Mouse (Mus musculus) embryonic fibroblast, embryonic 13.5 days (primary cell): ENCODE measurements around the gene Kcnq1.

Experiments used
- CTCF ChIP-seq: IDR thresholded peaks from 2 replicates; pipeline ENCODE4 v1.5.1; 2011; ENCODE audit warnings: mild to moderate bottlenecking, control low read depth, low read length, moderate library complexity, borderline replicate concordance; ENCODE audit not compliant: insufficient read depth
- POLR2A ChIP-seq: IDR thresholded peaks from 2 replicates; pipeline ENCODE4 v1.6.1; 2011; ENCODE audit warnings: low read depth, mild to moderate bottlenecking, control low read depth, low read length, moderate library complexity

DNA sequence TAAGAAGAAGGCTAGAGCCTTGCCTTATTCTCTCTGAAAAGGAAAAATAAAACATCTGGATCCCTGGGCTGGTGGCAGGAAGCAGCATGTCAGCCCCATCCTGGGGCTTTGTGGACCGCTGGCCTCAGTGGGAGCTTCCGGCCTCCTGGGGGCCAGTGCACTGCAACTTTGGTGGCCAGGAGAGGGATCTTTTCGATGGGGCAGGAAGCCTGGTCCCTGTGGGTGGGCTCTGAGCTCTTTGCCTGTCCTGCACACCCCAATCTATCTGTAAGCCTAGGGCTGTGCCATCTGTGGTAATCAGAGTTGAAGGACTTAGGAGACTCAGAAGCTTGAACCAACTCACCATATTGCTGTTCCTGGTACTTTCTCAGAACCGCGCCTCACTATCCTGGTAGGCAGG is 84.7 kb downstream of the Kcnq1 start:
- TF ChIP-seq POLR2A (no peak), CTCF (no peak)
